Mouse (Mus musculus) neural tube, embryonic 15.5 days (tissue): ENCODE data around the gene Ctsf. TPM values are rescaled to one million over a fixed set of nuclear protein-coding genes. Genes with fewer than 3 reads are reported as not detected.
A peak's percentile ranks its signal among the peaks of the same experiment; 100 is the strongest.

Experiments used
- ATAC-seq: fragments of 200-750 bp; cut with Nextera tagmentation; 2 replicates; pipeline ENCODE4 v1.8.0; 2017; ENCODE audit warnings: mild to moderate bottlenecking, moderate TSS enrichment, moderate library complexity; ENCODE audit not compliant: low FRiP score
- H3K27ac ChIP-seq: fragments of 300-500 bp; sonication (generic); replicated peaks from 2 replicates; pipeline ENCODE4 v1.5.1; 2015; ENCODE audit warnings: mild to moderate bottlenecking, inconsistent platforms
- H3K27me3 ChIP-seq: fragments of 300-500 bp; sonication (generic); replicated peaks from 2 replicates; pipeline ENCODE4 v1.6.1; 2015; ENCODE audit warnings: inconsistent platforms
- H3K36me3 ChIP-seq: fragments of 300-500 bp; sonication (generic); 2 replicates; pipeline ENCODE4 v1.6.1; 2015; ENCODE audit warnings: inconsistent platforms
- H3K4me1 ChIP-seq: fragments of 300-500 bp; sonication (generic); 2 replicates; pipeline ENCODE4 v1.6.1; 2015; ENCODE audit warnings: inconsistent platforms
- H3K4me2 ChIP-seq: fragments of 300-500 bp; sonication (generic); 2 replicates; pipeline ENCODE4 v1.6.1; 2015; ENCODE audit warnings: inconsistent platforms, mild to moderate bottlenecking, moderate library complexity
- H3K4me3 ChIP-seq: fragments of 300-500 bp; sonication (generic); replicated peaks from 2 replicates; pipeline ENCODE4 v1.5.1; 2015; ENCODE audit warnings: mild to moderate bottlenecking, inconsistent platforms
- H3K9ac ChIP-seq: fragments of 300-500 bp; sonication (generic); replicated peaks from 2 replicates; pipeline ENCODE4 v1.6.1; 2015; ENCODE audit warnings: mild to moderate bottlenecking, inconsistent platforms
- H3K9me3 ChIP-seq: fragments of 300-500 bp; sonication (generic); replicated peaks from 2 replicates; pipeline ENCODE4 v1.6.1; 2016; ENCODE audit warnings: inconsistent platforms
- WGBS: fragments of 180-500 bp; shearing (Covaris S2); methylation state at CpG from one replicate; pipeline ENCODE4 v1.1.7; 2015; ENCODE audit warnings: mixed read lengths; 5-methylcytosine and 5-hydroxymethylcytosine counted together
- polyA plus RNA-seq: library from polyadenylated mRNA; unstranded; fragments of >200 nt; fragmentation: Nextera tagmentation; extraction: Ambion mirVana; gene quantifications from 2 replicates; pipeline ENCODE4 v1.2.1, GENCODE M21; 2015

The Ctsf gene
- polyA plus RNA-seq, 1 experiment from 2014 or later, result 86.5 TPM

- H3K4me3 ChIP-seq, result no peak overlapping the region
- WGBS, result 58% methylated on average over 7 of the region's 7 CpGs
- H3K4me1 ChIP-seq, result 0 out of 2 replicates have a peak, but pooled peaks cover 7% of the 10 kb centered on the region
- H3K27ac ChIP-seq, result no peak overlapping the region
- ATAC-seq, result no peak
- H3K9ac ChIP-seq, result no peak overlapping the region
- H3K9me3 ChIP-seq, result no peaks in the 10 kb centered on the region
- H3K27me3 ChIP-seq, result no peaks in the 10 kb centered on the region
- peaks cover 20% of the 10 kb centered on the region for H3K36me3 ChIP-seq
- H3K4me2 ChIP-seq, result no peak overlapping the region
Measured at GRCm38 (mm10) chr19:4829156-4829555, 25.8 kb upstream of the Ctsf start.

GRCm38 (mm10) chr19:4833977-4834376 lies 21.0 kb upstream of the Ctsf start:
- Histone ChIP-seq H3K4me1 (peaks cover 20% of the 10 kb centered on the region), H3K9me3 (no peaks in the 10 kb centered on the region), H3K4me3 (no peak overlapping the region), H3K36me3 (peaks cover 15% of the 10 kb centered on the region), H3K9ac (no peak overlapping the region), H3K27me3 (no peaks in the 10 kb centered on the region), H3K4me2 (no peak overlapping the region), H3K27ac (no peak overlapping the region)
- WGBS, result 93% methylated on average over 8 of the region's 8 CpGs
- ATAC-seq, result no peak

GRCm38 (mm10) chr19:4836096-4836495 lies 18.8 kb upstream of the Ctsf start:
- Histone ChIP-seq H3K36me3 (peaks cover 15% of the 10 kb centered on the region), H3K9ac (no peak overlapping the region), H3K27me3 (peaks cover 13% of the 10 kb centered on the region), H3K4me1 (peaks cover 29% of the 10 kb centered on the region), H3K27ac (no peak overlapping the region), H3K4me2 (no peak overlapping the region), H3K4me3 (no peak overlapping the region), H3K9me3 (no peaks in the 10 kb centered on the region)
- ATAC-seq, result no peak
- 77% methylated on average over 2 of the region's 2 CpGs for WGBS

GRCm38 (mm10) chr19:4837049-4837448 lies 17.9 kb upstream of the Ctsf start:
- H3K36me3 ChIP-seq, result peaks cover 15% of the 10 kb centered on the region
- 95% methylated on average over 6 of the region's 6 CpGs for WGBS

GRCm38 (mm10) chr19:4838526-4839140 lies 16.3 kb upstream of the Ctsf start:
- H3K27ac ChIP-seq, result no peak overlapping the region; the same call in 1 of the 2 replicates
- H3K27me3 ChIP-seq, result peaks cover 24% of the 10 kb centered on the region
- 36% methylated on average over 10 of the region's 10 CpGs for WGBS
- no peaks in the 10 kb centered on the region for H3K9me3 ChIP-seq
- peak overlapping the region; percentile 60 for H3K4me3 ChIP-seq
- peak overlapping the region; percentile 52 for H3K9ac ChIP-seq
- H3K36me3 ChIP-seq, result 0 out of 2 replicates have a peak, but pooled peaks cover 3% of the 10 kb centered on the region
- peak overlapping the region; percentile 97 for H3K4me2 ChIP-seq
- peak; percentile 32; the same call in 1 of the 2 replicates for ATAC-seq
- H3K4me1 ChIP-seq, result peaks cover 22% of the 10 kb centered on the region

More at GRCm38 (mm10) chr19:4837049-4837448, 17.9 kb upstream of the Ctsf start:
- Histone ChIP-seq H3K9ac (no peak overlapping the region), H3K4me1 (peaks cover 29% of the 10 kb centered on the region), H3K9me3 (no peaks in the 10 kb centered on the region), H3K4me3 (no peak overlapping the region), H3K4me2 (no peak overlapping the region), H3K27me3 (peaks cover 22% of the 10 kb centered on the region), H3K27ac (no peak overlapping the region)
- ATAC-seq, result no peak

GRCm38 (mm10) chr19:4839149-4839548 lies 15.8 kb upstream of the Ctsf start, which contains the start of the genes Ccs and Ccdc87:
Gene Ccs (minus strand): TSS chr19:4839332.
Gene Ccdc87 (plus strand): TSS chr19:4839366.
- Histone ChIP-seq H3K36me3 (no peaks in the 10 kb centered on the region), H3K9me3 (no peaks in the 10 kb centered on the region), H3K27ac (no peak within 1 kb of the TSS; the same call in 1 of the 2 replicates), H3K27me3 (peaks cover 24% of the 10 kb centered on the region), H3K4me2 (peak within 1 kb of the TSS; percentile 97), H3K4me1 (peaks cover 22% of the 10 kb centered on the region), H3K4me3 (peak within 1 kb of the TSS; percentile 60), H3K9ac (peak within 1 kb of the TSS; percentile 52)
- under 1% methylated on average over 25 of the region's 25 CpGs for WGBS
- ATAC-seq, result peak; percentile 99

- no peak overlapping the region for H3K9ac ChIP-seq
- WGBS, result 83% methylated on average over 9 of the region's 9 CpGs
- no peak overlapping the region for H3K4me3 ChIP-seq
Measured at GRCm38 (mm10) chr19:4840848-4841247, 14.1 kb upstream of the Ctsf start.

GRCm38 (mm10) chr19:4842611-4843010 lies 12.3 kb upstream of the Ctsf start:
- Histone ChIP-seq H3K4me2 (no peak overlapping the region), H3K27ac (no peak overlapping the region), H3K36me3 (no peaks in the 10 kb centered on the region), H3K9ac (no peak overlapping the region), H3K9me3 (no peaks in the 10 kb centered on the region), H3K27me3 (peaks cover 24% of the 10 kb centered on the region), H3K4me3 (no peak overlapping the region), H3K4me1 (peaks cover 22% of the 10 kb centered on the region)
- no peak for ATAC-seq
- 75% methylated on average over 2 of the region's 2 CpGs for WGBS

More at GRCm38 (mm10) chr19:4840848-4841247, 14.1 kb upstream of the Ctsf start:
- Histone ChIP-seq H3K36me3 (no peaks in the 10 kb centered on the region), H3K27me3 (peaks cover 24% of the 10 kb centered on the region), H3K4me2 (no peak overlapping the region), H3K27ac (no peak overlapping the region), H3K9me3 (no peaks in the 10 kb centered on the region), H3K4me1 (peaks cover 22% of the 10 kb centered on the region)
- no peak for ATAC-seq

- H3K4me2 ChIP-seq, result no peak overlapping the region
- no peak overlapping the region for H3K4me3 ChIP-seq
- 70% methylated on average over 2 of the region's 2 CpGs for WGBS
- no peak overlapping the region for H3K9ac ChIP-seq
- no peaks in the 10 kb centered on the region for H3K9me3 ChIP-seq
- no peaks in the 10 kb centered on the region for H3K4me1 ChIP-seq
- no peak overlapping the region for H3K27ac ChIP-seq
- H3K27me3 ChIP-seq, result peaks cover 14% of the 10 kb centered on the region
- ATAC-seq, result no peak
- no peaks in the 10 kb centered on the region for H3K36me3 ChIP-seq
Measured at GRCm38 (mm10) chr19:4845846-4846245, 9.1 kb upstream of the Ctsf start.

- H3K36me3 ChIP-seq, result no peaks in the 10 kb centered on the region
- no peak overlapping the region for H3K4me2 ChIP-seq
- H3K9ac ChIP-seq, result no peak overlapping the region
- no peak for ATAC-seq
- H3K27me3 ChIP-seq, result peaks cover 2% of the 10 kb centered on the region; the same call in 1 of the 2 replicates
- 41% methylated on average over 7 of the region's 7 CpGs for WGBS
- H3K4me1 ChIP-seq, result no peaks in the 10 kb centered on the region
- no peak overlapping the region for H3K4me3 ChIP-seq
- H3K9me3 ChIP-seq, result no peaks in the 10 kb centered on the region
- no peak overlapping the region for H3K27ac ChIP-seq
Measured at GRCm38 (mm10) chr19:4847490-4847889, 7.4 kb upstream of the Ctsf start.

- WGBS, result 50% methylated on average over 4 of the region's 4 CpGs
- H3K4me2 ChIP-seq, result no peak overlapping the region
- peaks cover 6% of the 10 kb centered on the region for H3K4me1 ChIP-seq
- no peaks in the 10 kb centered on the region for H3K27me3 ChIP-seq
- H3K27ac ChIP-seq, result no peak overlapping the region
- H3K9ac ChIP-seq, result no peak overlapping the region
- no peak overlapping the region for H3K4me3 ChIP-seq
- no peaks in the 10 kb centered on the region for H3K9me3 ChIP-seq
- no peaks in the 10 kb centered on the region for H3K36me3 ChIP-seq
- no peak for ATAC-seq
Measured at GRCm38 (mm10) chr19:4849800-4850199, 5.1 kb upstream of the Ctsf start.

GRCm38 (mm10) chr19:4850281-4850680 lies 4.6 kb upstream of the Ctsf start:
- WGBS, result 50% methylated on average over 5 of the region's 5 CpGs
- Histone ChIP-seq H3K4me3 (no peak overlapping the region), H3K4me2 (no peak overlapping the region), H3K36me3 (no peaks in the 10 kb centered on the region), H3K27me3 (no peaks in the 10 kb centered on the region), H3K4me1 (peaks cover 6% of the 10 kb centered on the region), H3K9ac (no peak overlapping the region), H3K27ac (no peak overlapping the region), H3K9me3 (no peaks in the 10 kb centered on the region)
- no peak for ATAC-seq
